Mouse (Mus musculus) CD4-positive helper T cell, adult 2 months (primary cell): ENCODE data around the gene Ccdc86.

Experiments
- DNase-seq: peaks from one replicate; pipeline ENCODE4 v3.0.0-alpha.2; 2012; ENCODE audit warnings: low read depth, missing footprints, low spot score

Gene Ccdc86

GRCm38 (mm10) chr19:10949558-10949957 lies 492 bp upstream of the Ccdc86 start:
- peak; percentile 22 for DNase-seq

GRCm38 (mm10) chr19:10948416-10948815 lies 650 bp downstream of the Ccdc86 start:
- DNase-seq, result peak; percentile 36

GRCm38 (mm10) chr19:10947219-10947618 lies 1.8 kb downstream of the Ccdc86 start:
- no peak for DNase-seq

GRCm38 (mm10) chr19:10946506-10946905 lies 2.6 kb downstream of the Ccdc86 start:
- no peak for DNase-seq

- no peak for DNase-seq
Observed at GRCm38 (mm10) chr19:10943955-10944354, 5.1 kb downstream of the Ccdc86 start.

GRCm38 (mm10) chr19:10940801-10941457 lies 8.1 kb downstream of the Ccdc86 start:
- DNase-seq, result no peak

- peak; percentile 68 for DNase-seq
Observed at GRCm38 (mm10) chr19:10940097-10940800, 8.8 kb downstream of the Ccdc86 start.

GRCm38 (mm10) chr19:10938771-10939170 lies 10.3 kb downstream of the Ccdc86 start:
- no peak for DNase-seq

GRCm38 (mm10) chr19:10937110-10937563 lies 11.9 kb downstream of the Ccdc86 start, which contains the start of gene Ptgdr2:
Gene Ptgdr2, plus strand, starts transcription at chr19:10937160.
- no peak for DNase-seq

- no peak for DNase-seq
Observed at GRCm38 (mm10) chr19:10936077-10936476, 13.0 kb downstream of the Ccdc86 start.

- DNase-seq, result no peak
Observed at GRCm38 (mm10) chr19:10935029-10935428, 14.0 kb downstream of the Ccdc86 start.

GRCm38 (mm10) chr19:10930641-10931040 lies 18.4 kb downstream of the Ccdc86 start:
- DNase-seq, result no peak

- no peak for DNase-seq
Observed at GRCm38 (mm10) chr19:10926666-10927065, 22.4 kb downstream of the Ccdc86 start.

GRCm38 (mm10) chr19:10926123-10926621 lies 22.9 kb downstream of the Ccdc86 start:
- no peak for DNase-seq

- no peak for DNase-seq
Observed at GRCm38 (mm10) chr19:10924220-10924619, 24.8 kb downstream of the Ccdc86 start.

GRCm38 (mm10) chr19:10921058-10921457 lies 28.0 kb downstream of the Ccdc86 start:
- no peak for DNase-seq

- no peak for DNase-seq
Observed at GRCm38 (mm10) chr19:10920532-10920931, 28.5 kb downstream of the Ccdc86 start, which contains the start of gene Zp1. Gene Zp1, minus strand, starts transcription at chr19:10920632.

- no peak for DNase-seq
Observed at GRCm38 (mm10) chr19:10918321-10918991, 30.6 kb downstream of the Ccdc86 start.

GRCm38 (mm10) chr19:10916506-10916905 lies 32.6 kb downstream of the Ccdc86 start:
- no peak for DNase-seq

GRCm38 (mm10) chr19:10914870-10915269 lies 34.2 kb downstream of the Ccdc86 start:
- no peak for DNase-seq

- no peak for DNase-seq
Observed at GRCm38 (mm10) chr19:10914291-10914690, 34.8 kb downstream of the Ccdc86 start.

GRCm38 (mm10) chr19:10909087-10909721 lies 39.9 kb downstream of the Ccdc86 start:
- DNase-seq, result no peak
